Mouse (Mus musculus) liver, adult 2 months (tissue): Measurements from ENCODE around the gene Rps10.

ENCODE experiments used
- CTCF ChIP-seq: fragments of 200-500 bp; IDR thresholded peaks from 2 replicates; pipeline ENCODE4 v1.5.1; 2011; ENCODE audit warnings: low read depth, low read length, control low read depth
- POLR2A ChIP-seq: fragments of 200-500 bp; IDR thresholded peaks from 2 replicates; pipeline ENCODE4 v1.6.1; 2011; ENCODE audit warnings: low read length, control low read depth; ENCODE audit not compliant: insufficient read depth; ENCODE audit errors: extremely low read depth

DNA sequence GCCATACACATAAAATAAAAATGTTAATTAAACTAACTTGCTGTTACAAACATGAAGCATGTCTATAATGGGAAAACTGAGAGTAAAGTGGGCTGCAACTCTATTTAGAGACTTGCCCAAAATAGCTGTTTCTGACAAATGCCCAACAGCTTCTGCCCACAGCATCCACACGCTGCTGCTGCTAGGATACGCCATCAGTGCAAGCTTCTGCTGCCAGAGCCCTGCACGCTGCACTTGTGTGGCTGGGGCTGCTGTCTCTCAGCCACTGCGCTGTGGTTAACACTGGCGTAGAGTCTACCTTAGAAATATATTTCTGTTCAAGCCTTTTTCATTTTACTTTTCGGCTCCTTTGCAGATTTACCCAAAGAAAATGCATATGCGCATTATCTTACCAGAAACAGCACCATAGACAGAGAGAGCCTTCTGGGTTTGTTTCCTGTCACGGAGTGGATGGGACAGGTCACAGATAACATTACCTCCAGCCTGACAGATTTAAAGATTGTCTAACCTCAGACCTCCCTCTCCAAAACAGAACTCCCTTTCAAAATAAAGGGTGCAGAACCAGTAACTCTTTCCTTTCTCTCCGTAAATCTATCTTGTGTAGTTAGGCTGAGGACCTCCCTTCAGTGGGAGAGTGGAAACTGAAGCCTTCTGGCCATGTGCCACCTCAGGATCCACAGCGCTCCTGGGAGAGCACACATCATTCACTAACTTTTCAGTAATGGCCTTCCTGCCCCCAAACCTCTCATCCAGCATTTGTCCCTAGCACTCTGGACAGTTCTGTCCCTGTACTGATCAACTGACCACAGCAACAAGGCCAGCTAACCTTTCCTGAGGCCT lies 25.6 kb downstream of the Rps10 start:
- TF ChIP-seq POLR2A (no peak), CTCF (no peak)
